Mouse (Mus musculus) neutrophil, adult 5-6 weeks (primary cell): ENCODE results near the gene Spata18. TPM values are rescaled to one million over a fixed set of nuclear protein-coding genes. Genes with fewer than 3 reads are reported as not detected.

Experiments used
- ATAC-seq: fragments of 151-379, 151-347 bp; 2 replicates; pipeline ENCODE4 v1.8.0; 2017; ENCODE audit warnings: mild to moderate bottlenecking, moderate TSS enrichment; ENCODE audit not compliant: insufficient number of reproducible peaks, poor library complexity, low FRiP score, severe bottlenecking; ENCODE audit errors: extremely low read depth
- total RNA-seq: library from RNA; stranded (forward); fragments of 200-1000 nt; gene quantifications from 2 replicates; pipeline ENCODE4 v1.2.3, GENCODE M21; 2017

The Spata18 gene
- total RNA-seq, 1 experiment from 2014 or later, result not detected

DNA sequence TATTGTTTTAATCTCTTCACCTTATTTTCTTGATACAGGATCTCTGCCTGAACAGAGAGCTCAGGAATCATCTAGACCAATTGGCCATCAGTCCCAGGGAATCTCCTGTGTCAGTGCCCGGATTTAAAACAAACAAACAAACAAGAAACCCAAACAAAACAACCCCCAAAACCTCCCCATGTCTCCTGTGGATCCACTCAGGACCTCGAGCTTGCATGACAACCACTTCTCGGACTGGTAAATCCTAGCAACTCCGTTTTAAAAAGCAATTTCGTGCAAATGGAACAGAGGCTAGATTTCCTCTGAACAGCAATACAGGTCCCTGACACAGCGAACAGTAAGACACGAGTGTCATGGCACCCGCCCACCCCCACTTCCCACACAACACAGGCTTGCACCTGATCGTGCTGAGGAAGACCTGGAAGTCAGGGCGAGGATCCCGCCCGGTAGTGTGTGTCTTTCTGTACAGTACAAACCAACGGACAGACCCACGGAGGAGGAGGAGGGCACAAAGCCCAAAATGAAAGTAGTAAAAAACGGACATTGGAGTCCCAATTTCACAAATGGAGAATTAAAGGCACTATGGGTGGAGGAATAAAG lies 714 bp upstream of the Spata18 start:
- ATAC-seq, result no peak

DNA sequence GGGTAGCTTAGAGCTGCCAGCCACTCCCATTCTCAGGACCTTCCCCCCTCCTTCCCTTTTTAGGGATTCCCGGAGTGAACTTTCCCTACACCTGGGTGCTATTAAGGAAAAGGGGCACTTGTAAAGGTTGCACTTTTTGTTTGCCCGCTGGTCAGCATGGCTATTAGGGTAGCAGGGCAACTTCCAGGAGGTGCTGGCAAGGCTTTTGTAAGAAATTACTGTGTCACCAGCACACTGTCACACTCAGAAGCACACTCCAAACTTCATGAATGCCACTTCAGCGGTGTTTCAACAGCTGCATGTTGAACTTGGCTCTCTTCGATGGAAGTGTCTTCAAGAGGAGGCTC lies 649 bp downstream of the Spata18 start:
- ATAC-seq, result no peak

DNA sequence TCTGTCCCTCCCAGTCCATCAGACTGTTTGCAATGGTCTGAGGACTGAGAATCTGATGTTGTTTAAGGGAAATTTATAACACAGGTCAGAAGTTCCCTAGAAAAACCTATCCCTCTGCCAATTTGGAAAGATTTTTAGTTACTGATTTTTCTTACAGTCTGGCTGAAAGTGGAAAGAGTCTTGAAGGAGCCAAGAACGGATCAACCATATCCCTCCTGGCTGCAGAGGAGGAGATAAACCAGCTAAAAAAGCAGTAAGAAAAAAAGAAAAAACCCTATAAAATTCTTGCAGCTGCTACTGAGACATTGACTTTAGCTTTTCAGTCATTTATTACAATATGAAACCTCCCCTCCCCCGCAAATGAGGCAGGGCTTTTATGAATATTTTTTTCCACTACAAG lies 15.5 kb downstream of the Spata18 start:
- no peak for ATAC-seq

DNA sequence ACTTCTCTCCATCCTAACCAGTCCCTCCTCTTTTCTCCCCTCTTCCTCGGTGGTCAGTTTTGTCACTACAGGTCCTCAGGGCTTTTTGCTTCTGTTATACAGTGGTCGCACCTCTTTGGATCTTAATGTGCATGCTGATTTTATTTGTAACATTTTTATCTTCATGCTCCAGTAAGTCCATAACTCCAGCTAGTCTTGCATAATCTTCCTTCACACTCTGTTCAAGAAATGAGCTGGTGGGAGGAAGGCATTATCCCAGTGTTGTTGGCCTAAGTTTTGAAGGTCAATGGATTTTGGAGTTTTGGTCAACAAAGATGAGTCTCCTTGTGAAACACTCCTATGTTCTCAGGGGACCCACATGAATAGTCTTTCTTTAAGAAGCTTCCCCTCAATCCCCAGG lies 16.7 kb downstream of the Spata18 start:
- ATAC-seq, result no peak

DNA sequence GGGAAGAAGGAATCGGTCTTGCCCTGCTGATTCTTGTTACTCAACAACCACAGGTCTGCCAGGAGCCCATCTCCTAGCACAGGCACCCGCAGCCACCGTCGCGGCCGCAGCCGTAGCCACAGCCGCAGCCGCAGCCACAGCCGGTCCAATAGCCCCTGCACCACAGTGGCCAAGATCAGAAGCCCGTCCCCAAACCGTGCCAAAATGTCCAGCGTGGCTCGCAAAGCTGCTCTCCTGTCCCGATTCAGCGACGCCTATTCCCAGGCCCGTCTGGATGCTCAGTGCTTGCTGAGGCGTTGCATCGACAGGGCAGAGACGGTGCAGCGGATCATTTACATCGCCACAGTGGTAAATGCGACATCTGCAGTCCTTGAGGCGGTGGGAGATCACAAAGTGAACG lies 18.2 kb downstream of the Spata18 start:
- ATAC-seq, result no peak

DNA sequence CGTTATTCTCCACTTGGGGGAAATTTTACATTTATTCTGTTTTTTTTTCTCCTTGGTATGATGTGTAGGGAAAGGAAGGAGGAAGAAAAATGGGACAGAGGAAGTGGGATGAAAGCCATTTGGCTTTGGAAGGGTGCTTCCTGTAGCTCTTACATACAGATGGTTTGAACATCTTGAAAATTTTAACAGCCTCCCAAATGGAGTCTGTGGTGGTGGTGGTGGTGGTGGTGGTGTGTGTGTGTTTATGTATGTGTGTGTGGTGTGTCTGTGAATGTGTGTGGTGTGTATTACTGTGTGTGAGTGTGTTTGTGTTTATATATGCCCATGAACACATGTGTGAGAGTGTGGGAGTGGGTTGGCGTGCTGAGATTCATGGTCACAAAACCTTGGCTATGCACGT lies 24.4 kb downstream of the Spata18 start:
- no peak for ATAC-seq

DNA sequence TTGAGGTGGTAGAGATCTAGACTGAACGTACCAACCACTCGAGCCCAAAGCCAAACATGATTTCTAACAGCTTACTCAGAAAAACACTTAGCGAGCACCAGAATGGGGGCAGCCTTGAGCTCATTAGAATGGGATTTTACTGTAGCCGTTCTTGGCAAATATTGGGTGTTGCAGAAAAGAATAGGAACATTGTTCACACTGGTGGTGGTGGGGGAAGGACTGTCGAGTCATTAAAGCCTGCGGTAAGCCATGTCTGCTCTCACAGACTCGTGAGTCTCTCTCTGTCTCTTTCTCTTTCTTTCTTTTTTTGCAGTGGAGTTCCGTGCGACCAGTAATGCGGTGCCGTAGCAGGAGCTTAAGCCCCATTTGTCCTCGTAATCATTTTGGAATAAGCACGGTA lies 25.4 kb downstream of the Spata18 start:
- no peak for ATAC-seq

DNA sequence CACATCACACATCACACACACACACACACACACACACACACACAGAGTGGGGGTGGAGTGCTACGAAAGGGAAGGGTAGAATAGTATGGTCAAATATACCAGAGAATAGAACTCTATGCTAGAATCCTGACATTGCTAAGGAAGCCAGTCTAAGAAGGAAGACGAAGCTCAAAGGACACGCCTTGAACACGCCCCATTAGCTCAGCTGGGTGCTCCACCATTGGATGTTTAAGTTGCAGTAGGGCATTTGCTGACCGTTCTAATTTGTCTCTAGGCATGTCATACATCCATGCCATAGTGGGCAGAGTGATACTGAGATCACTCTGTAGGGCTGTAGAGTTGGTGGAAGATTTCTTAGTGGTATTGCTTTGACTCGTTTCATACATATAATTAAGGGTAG lies 32.0 kb downstream of the Spata18 start:
- no peak for ATAC-seq

DNA sequence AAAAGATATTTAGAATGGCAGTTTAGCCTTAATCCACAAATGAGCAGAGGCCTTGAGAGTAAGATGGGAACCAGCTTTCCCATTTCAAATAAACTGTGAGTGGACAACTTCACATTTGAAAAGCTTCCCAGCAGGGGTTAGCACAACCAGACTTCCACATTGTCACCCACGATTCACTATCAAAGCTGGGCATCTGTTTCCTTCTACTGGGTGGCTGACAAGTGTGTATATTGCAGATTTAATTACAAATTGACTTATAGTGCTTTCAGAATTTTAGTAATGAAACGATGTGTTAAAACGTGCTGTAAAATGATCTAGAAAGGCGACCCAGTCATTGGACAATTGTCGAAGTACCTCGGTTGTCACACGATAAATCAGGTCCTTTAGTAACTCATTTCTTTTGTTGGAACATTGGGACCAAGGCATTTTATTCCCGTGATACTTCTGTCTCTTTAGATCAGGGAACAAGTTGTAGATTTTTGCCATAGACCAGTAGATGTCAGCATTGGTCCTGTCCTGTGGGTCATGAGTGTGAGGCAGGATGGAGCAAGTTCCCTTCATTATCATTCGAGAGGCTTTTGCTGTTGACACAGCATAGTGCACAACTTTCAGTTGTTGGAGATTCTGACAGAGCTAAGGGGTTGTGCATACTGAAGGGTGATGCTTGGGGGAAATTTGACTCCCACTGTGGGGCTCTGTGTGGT lies 32.7 kb downstream of the Spata18 start:
- ATAC-seq, result no peak

DNA sequence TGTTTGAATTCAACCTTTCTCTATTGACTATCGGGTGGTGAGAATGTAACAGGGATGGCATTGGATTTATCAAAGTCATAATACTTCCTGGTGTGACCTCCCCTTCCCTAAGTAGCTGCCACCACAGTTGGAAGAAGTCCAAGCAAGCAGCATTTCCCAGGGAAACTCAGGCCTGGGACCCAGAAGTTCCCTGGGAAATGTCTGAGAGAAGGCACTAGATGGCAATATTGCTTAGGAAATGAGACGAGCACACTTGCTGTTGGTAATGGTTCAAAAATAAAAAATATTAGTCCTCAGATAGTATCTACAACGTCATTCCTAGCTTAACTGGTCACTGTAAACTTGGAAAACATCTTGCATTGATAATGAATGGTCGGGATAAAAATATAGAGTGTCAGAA lies 35.0 kb downstream of the Spata18 start:
- no peak for ATAC-seq

DNA sequence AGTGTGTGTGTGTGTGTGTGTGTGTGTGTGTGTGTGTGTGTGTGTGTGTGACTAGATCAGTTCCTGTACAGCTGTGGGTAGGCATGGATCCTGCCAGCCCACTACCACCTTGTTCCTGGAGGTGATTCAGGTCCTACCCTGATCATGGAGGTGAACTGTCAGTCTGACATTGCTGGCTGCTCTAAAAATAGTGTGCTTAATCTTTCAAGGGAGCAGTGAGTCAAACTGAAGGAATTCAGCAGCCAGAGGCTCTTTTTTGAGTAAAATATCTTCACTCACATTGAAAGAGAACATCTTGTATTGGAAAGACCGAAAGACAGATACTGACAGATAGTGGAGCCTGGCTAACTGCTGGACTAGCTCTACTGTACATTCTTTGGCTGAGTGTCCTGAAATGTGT lies 37.4 kb downstream of the Spata18 start:
- ATAC-seq, result no peak

DNA sequence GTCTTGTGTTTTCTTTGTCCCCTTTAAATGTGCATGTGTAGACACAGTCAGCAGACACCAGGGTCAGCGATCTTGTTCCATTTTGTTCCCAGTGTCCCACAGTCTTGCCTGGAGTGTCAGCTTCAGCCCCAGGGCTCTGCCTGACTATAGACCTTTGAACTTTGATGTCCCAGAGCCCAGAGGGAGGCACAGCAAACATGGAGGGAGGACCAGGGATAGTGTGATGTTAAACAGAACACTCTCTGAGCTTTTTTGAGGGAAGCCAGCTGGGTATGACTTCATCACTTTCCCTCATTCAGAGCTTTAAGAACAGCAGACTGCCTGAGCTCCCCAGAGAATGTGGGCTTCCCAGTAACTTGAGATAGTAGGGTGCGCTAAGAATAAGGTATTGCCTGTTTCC lies 39.0 kb downstream of the Spata18 start:
- ATAC-seq, result no peak

DNA sequence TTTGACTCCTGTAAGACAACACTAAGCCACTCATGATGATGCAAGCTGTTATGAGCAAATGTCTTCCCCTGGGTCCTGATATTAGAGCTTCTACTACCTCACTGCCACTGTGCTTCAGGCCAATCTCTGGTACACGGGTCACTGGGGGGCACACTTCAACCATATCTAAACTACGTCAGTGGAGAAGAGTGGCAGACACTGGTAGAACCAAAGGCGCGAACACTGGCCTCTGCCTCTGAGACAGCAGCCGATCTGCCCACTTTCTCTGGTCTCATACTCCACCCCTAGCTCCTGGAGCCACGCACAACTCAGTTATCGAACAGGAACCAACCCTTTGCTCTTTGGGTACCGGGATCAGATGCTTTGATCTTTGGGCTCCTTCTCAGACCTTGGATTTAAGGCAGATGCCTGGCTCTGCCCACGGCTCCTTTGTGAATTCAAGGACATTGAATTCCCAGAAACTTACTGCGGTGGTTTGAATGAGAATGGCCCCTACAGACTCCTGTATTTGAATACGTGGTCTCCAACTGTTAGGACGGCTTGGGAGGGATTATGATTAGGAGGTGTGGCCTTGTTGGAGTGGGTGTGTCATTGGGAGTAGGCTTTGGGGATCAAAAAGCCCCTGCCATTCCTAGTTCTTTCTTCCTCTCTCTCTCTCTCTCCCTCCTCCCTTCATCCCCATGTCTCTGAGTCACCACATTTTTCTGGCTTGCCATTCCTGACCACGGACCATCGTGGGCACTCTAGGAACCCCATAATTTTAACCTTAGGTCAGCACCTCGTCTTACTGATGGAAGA lies 40.7 kb downstream of the Spata18 start:
- ATAC-seq, result no peak

DNA sequence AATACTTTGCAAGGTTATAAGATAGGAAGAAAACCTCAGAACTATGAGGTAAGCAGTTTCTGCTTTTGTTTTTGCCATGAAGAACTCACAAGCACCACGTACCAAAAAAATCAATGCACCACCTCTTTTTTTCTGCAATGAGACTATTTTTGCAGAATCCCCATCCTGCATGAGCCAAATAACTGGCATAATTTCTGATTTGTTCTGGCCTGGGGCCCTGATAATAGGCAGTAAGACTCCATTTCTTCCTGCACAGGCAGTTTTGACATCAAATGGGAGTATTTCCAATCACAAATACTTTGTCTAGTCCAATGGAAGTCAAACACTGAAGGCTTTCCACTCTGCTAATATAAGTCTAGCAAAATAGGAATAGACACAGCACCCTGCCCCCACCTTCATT lies 42.6 kb downstream of the Spata18 start:
- no peak for ATAC-seq

DNA sequence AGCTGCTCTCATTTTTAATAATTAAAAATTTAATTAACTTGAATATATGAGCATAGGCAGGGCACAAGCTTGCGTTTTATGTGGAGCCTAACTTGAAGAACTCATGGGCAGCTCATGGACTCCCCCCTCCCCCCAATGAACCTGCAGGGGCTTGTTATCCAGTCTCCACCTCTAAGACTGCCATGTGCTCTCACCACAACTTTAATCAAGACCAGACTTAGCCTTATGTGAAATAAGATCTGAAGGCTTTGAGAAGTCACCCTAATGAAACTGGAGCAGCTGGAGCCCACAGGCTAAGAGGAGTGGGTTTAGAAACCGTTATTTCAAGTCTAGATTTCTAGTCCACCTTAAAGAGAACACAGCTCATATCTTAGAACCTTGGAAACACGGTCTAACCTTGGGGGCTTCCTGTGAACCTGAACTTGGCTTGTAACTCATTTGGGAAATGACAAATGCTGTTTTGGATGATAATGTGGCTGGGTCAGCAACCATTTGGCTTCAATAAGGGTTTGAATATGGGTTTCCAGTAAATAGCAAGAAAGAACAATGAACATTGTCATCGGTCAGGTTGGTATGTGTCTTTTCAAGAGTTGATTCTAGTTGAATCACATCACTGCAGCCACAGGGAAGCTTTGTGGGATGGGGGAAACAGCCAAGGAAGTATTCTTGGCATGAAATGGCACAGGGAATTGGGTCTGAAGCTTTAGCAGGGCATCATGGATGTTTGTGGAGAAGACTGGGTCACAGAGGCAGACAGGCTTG lies 43.3 kb downstream of the Spata18 start:
- ATAC-seq, result no peak

DNA sequence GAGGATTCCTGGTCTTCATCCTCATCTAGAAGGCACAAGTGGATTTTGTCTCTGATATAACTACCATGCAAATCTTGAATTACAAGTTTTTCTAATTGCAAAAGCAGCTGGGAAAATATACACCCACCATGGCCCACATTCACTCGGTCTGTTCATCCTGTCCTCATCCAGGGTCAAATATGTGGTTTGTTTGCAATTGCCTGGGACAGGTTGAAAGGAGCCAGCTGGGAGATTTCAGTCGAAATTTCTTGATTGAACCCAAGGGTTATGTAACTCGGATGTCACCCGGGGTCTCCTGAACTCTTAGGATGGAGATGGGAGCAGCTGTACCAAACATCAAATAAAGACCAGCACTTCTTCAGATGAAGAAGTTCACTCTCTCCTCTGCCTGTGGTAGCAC lies 46.5 kb downstream of the Spata18 start:
- no peak for ATAC-seq

DNA sequence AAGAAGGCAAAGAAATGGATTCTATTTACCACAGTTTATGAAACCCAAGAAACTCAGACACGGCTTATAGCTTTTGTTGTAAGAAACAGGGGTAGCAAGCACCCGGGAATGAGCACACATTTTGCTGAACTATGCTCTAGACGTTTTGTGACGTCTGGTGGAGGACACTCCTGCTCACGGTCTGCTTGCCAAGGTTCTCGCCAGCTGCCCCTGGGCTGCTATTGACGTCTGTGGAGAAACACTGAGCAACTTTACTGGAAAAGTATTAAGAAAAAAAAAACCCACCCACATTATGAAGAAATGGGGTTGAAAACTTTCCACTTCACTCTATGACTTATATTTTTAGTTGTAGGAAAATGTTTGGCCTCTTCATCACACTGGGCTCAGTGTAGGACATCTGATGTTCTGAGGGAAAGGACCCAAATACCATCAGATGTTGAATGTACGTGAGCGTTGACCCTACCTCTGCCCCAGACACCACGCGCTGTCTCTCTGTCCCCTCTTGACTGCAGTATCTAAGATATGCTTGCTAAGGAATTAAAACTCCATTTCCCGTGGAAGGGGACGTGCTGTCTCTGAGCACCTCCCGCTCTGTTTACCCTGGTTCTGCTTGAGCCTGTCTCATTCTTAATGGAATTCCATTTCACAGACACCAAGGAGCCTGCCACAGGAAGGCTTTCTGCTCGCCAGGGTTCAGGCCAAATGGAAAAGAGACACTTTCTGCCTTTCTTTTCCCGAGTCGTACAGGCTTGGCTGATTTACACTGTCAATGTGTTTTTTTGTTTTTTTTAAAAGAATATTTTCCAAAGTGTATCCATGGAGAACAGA lies 50.1 kb downstream of the Spata18 start:
- ATAC-seq, result no peak

DNA sequence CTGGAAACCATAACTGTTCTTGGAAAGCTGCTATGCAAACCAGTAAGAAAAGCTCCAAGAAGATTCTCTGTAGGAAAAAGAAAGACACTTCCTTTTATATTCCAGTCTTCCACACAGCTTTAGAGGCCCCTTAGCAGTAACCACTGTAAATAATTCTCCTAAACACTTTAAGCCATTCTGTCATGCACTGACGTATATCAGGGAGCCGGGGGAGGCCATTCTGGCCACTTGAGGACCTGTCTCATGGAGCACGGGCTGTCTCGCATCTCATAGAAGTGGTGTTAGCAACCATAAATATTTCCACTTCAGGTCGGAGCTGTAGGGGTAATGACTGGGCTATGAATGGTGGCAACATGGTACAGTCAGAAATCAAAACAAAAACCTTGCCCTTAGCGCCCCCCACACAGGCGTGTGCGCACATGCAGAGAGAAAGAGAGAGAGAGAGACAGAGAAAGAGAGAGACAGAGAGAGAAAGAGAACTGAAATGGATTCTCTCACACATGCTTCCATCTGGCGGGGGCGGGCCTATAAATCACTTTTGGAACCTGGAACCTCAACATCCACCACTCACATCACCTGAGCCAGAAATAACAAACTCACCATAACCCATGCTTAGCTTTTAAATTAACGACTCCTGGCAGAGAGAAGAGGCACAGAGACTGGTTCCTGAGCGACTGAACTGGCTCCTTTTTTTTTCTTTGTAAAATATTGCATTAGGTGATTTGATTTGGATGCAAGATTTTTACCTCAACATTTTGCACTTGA lies 50.9 kb downstream of the Spata18 start:
- no peak for ATAC-seq
